Mouse (Mus musculus) kidney, postnatal 0 days (tissue): ENCODE results near the gene Dennd2c. TPM values are rescaled to one million over a fixed set of nuclear protein-coding genes. Genes with fewer than 3 reads are reported as not detected.
A peak's percentile ranks its signal among the peaks of the same experiment; 100 is the strongest.

ENCODE experiments used
- ATAC-seq: fragments of 200-750 bp; cut with Nextera tagmentation; replicated peaks from 2 replicates; pipeline ENCODE4 v1.8.0; 2017; ENCODE audit warnings: low read depth, moderate number of reproducible peaks, moderate TSS enrichment, moderate library complexity; ENCODE audit not compliant: low FRiP score
- DNase-seq: peaks from one replicate; pipeline ENCODE4 v3.0.0-alpha.2; 2016; ENCODE audit warnings: low spot score
- H3K27ac ChIP-seq: fragments of 300-500 bp; sonication (generic); 2 replicates; pipeline ENCODE4 v1.5.1; 2014; ENCODE audit warnings: mild to moderate bottlenecking
- H3K27me3 ChIP-seq: fragments of 300-500 bp; sonication (generic); 2 replicates; pipeline ENCODE4 v1.6.1; 2014; ENCODE audit warnings: low read length, mixed read lengths; ENCODE audit not compliant: insufficient read depth
- H3K36me3 ChIP-seq: fragments of 300-500 bp; sonication (generic); 2 replicates; pipeline ENCODE4 v1.6.1; 2014; ENCODE audit warnings: low read length, mixed read lengths; ENCODE audit not compliant: insufficient read depth
- H3K4me1 ChIP-seq: fragments of 300-500 bp; sonication (generic); replicated peaks from 2 replicates; pipeline ENCODE4 v1.6.1; 2014; ENCODE audit warnings: antibody characterized with exemption, low read length, mixed read lengths; ENCODE audit not compliant: insufficient read depth
- H3K4me2 ChIP-seq: fragments of 300-500 bp; sonication (generic); 2 replicates; pipeline ENCODE4 v1.6.1; 2014; ENCODE audit warnings: mild to moderate bottlenecking, low read length, moderate library complexity, mixed read lengths
- H3K4me3 ChIP-seq: fragments of 300-500 bp; sonication (generic); replicated peaks from 2 replicates; pipeline ENCODE4 v1.5.1; 2014; ENCODE audit warnings: low read depth, low read length
- H3K9ac ChIP-seq: fragments of 300-500 bp; sonication (generic); 2 replicates; pipeline ENCODE4 v1.6.1; 2014; ENCODE audit warnings: low read depth, low read length
- H3K9me3 ChIP-seq: fragments of 300-500 bp; sonication (generic); replicated peaks from 2 replicates; pipeline ENCODE4 v1.6.1; 2016; ENCODE audit warnings: low read length, inconsistent platforms, mixed read lengths
- CTCF ChIP-seq: IDR thresholded peaks from 2 replicates; pipeline ENCODE4 v1.5.1; 2016; ENCODE audit warnings: antibody characterized with exemption, low read depth, mild to moderate bottlenecking, moderate library complexity
- WGBS: fragments of 180-500 bp; shearing (Covaris S2); extraction: QIAGEN DNeasy Blood & Tissue Kit; methylation state at CpG from one replicate; pipeline ENCODE4 v1.1.7; 2014; 5-methylcytosine and 5-hydroxymethylcytosine counted together
- polyA plus RNA-seq: library from polyadenylated mRNA; unstranded; fragments of >200 nt; fragmentation: Nextera tagmentation; extraction: Ambion mirVana; gene quantifications from 2 replicates; pipeline ENCODE4 v1.2.1, GENCODE M21; 2015

The Dennd2c gene
- 2.3 and 2.8 TPM in 2 replicates for polyA plus RNA-seq

- TF ChIP-seq CTCF = no peak; the same call in 1 of the 2 replicates
- 2% methylated on average over 71 of the region's 72 CpGs for WGBS
- 0 out of 2 replicates have a peak within 1 kb of the TSS, but pooled peaks have one; percentile 9 for H3K27ac ChIP-seq
- H3K4me3 ChIP-seq = peak within 1 kb of the TSS; percentile 63
- no peaks in the 10 kb centered on the region for H3K36me3 ChIP-seq
- DNase-seq (peak; percentile 96), ATAC-seq (peak; percentile 97)
- no peaks in the 10 kb centered on the region for H3K9me3 ChIP-seq
- H3K4me2 ChIP-seq = peak within 1 kb of the TSS; percentile 75
- no peaks in the 10 kb centered on the region for H3K27me3 ChIP-seq
- no peaks in the 10 kb centered on the region; the same call in 1 of the 2 replicates for H3K4me1 ChIP-seq
- peak within 1 kb of the TSS; percentile 57 for H3K9ac ChIP-seq
These were observed at the start of gene Dennd2c for GRCm38 (mm10) chr3:103102454-103103390. TSS of gene Dennd2c (plus strand) at chr3:103102604.

DNA sequence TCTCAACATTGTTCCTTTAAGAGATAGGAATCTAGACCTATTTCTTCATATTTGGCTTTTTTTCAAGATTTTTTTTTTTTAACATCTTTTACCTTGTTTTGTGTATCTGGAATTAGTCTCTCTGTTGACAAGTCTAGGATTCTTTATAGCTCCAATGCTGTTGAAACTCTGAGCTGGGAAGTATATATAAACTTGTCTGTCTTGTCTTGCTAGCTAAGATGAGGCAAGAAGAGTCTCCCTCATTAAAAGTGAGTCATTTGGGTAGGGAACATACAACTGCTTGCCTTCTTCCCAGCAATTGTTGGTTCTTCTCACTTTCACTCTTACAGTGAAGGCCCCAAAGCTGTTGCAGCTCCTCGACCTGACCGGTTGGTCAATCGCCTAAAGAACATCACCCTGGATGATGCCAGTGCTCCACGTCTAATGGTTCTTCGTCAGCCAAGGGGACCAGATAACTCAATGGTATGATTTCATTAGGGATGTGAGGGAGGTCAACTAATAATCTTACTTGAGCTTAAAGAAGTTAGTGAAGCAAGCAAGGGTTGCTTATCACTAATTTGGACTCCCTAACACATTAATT is 46.3 kb upstream of the Dennd2c start:
- ATAC-seq (no peak), DNase-seq (no peak)
- Histone ChIP-seq H3K36me3 (peaks cover 51% of the 10 kb centered on the region), H3K9ac (no peak overlapping the region), H3K9me3 (no peaks in the 10 kb centered on the region), H3K27me3 (no peaks in the 10 kb centered on the region), H3K4me3 (no peak overlapping the region), H3K27ac (no peak overlapping the region), H3K4me2 (no peak overlapping the region), H3K4me1 (no peaks in the 10 kb centered on the region)
- WGBS = 87% methylated on average over 5 of the region's 5 CpGs
- TF ChIP-seq CTCF = no peak

DNA sequence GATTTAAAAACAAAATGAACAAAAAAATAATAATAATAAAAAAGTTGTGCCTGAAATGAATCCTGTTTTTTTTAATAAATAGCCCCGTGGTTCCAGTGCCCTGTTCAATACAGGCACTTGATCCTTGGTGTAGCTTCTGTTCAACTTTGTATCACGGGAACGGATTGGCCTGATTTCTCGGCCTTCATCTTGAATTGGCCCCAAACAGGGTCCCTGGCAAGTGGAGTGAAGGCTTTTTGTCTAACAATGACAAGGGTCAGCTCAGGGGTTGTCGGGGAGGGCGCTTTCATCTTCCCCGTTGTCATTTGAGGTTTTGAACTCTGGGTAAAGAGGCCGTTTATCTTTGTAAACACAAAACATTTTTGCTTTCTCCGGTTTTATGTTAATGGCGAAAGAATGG is 44.7 kb upstream of the Dennd2c start:
- DNase-seq = no peak

GRCm38 (mm10) chr3:103058207-103059157 is 43.9 kb upstream of the Dennd2c start, which contains the start of gene Nras:
TSS of gene Nras (plus strand) at chr3:103058285.
- Histone ChIP-seq H3K4me1 (no peaks in the 10 kb centered on the region), H3K36me3 (peaks cover 52% of the 10 kb centered on the region), H3K9me3 (no peaks in the 10 kb centered on the region), H3K27ac (peak within 1 kb of the TSS; percentile 95), H3K4me2 (peak within 1 kb of the TSS; percentile 72), H3K4me3 (peak within 1 kb of the TSS; percentile 79), H3K27me3 (no peaks in the 10 kb centered on the region), H3K9ac (peak within 1 kb of the TSS; percentile 80)
- DNase-seq (peak; percentile 97), ATAC-seq (peak; percentile 97)
- WGBS = 2% methylated on average over 46 of the region's 46 CpGs
- TF ChIP-seq CTCF = no peak

More for the DNA sequence above, 44.7 kb upstream of the Dennd2c start:
- Histone ChIP-seq H3K36me3 (peaks cover 49% of the 10 kb centered on the region), H3K4me1 (no peaks in the 10 kb centered on the region), H3K9me3 (no peaks in the 10 kb centered on the region), H3K4me3 (peak overlapping the region; percentile 79), H3K27ac (peak overlapping the region; percentile 19; the same call in 1 of the 2 replicates), H3K27me3 (no peaks in the 10 kb centered on the region), H3K4me2 (peak overlapping the region; percentile 72), H3K9ac (no peak overlapping the region; the same call in 1 of the 2 replicates)
- WGBS = 5% methylated on average over 10 of the region's 10 CpGs
- no peak for TF ChIP-seq CTCF
- ATAC-seq = peak; percentile 40

- DNase-seq (no peak), ATAC-seq (no peak)
- H3K27ac ChIP-seq = no peak overlapping the region
- WGBS = 80% methylated on average over 8 of the region's 8 CpGs
- H3K9ac ChIP-seq = no peak overlapping the region
- no peak for TF ChIP-seq CTCF
- no peak overlapping the region for H3K4me2 ChIP-seq
- no peaks in the 10 kb centered on the region for H3K27me3 ChIP-seq
- H3K4me3 ChIP-seq = no peak overlapping the region
- H3K9me3 ChIP-seq = no peaks in the 10 kb centered on the region
- H3K4me1 ChIP-seq = no peaks in the 10 kb centered on the region
- peaks cover 50% of the 10 kb centered on the region for H3K36me3 ChIP-seq
These were observed 35.5 kb upstream of the Dennd2c start for GRCm38 (mm10) chr3:103066927-103067326.
